Mouse (Mus musculus) CH12.LX (cell line): ENCODE results near the gene Borcs6.

ENCODE experiments used
- CTCF ChIP-seq, 2 experiments: IDR thresholded peaks in 1 of 2; conservative IDR thresholded peaks in 1 of 2; 2 replicates each; pipeline ENCODE4 v1.5.1; 2011 to 2012; ENCODE audit warnings: low read depth in 2 of 2, low read length in 2 of 2, improper control_type of control experiment in 1 of 2, inconsistent platforms in 1 of 2, mild to moderate bottlenecking in 1 of 2, moderate library complexity in 1 of 2
- E2F4 ChIP-seq: IDR thresholded peaks from 2 replicates; pipeline ENCODE4 v1.6.1; 2011; ENCODE audit warnings: low read depth, low read length, improper control_type of control experiment; ENCODE audit not compliant: insufficient replicate concordance
- KAT2A ChIP-seq: IDR thresholded peaks from 2 replicates; pipeline ENCODE4 v1.6.1; 2012; ENCODE audit warnings: low read length, improper control_type of control experiment, inconsistent platforms; ENCODE audit not compliant: insufficient replicate concordance
- MAFK ChIP-seq: IDR thresholded peaks from 2 replicates; pipeline ENCODE4 v1.6.1; 2011; ENCODE audit warnings: low read length, improper control_type of control experiment; ENCODE audit not compliant: insufficient replicate concordance
- MEF2A ChIP-seq: IDR thresholded peaks from 2 replicates; pipeline ENCODE4 v1.6.1; 2014; ENCODE audit warnings: low read depth, mild to moderate bottlenecking, inconsistent platforms, low read length, improper control_type of control experiment, borderline replicate concordance
- NRF1 ChIP-seq: IDR thresholded peaks from 2 replicates; pipeline ENCODE4 v1.6.1; 2014; ENCODE audit warnings: low read depth, mild to moderate bottlenecking, inconsistent platforms, low read length, improper control_type of control experiment, moderate library complexity
- POLR2A ChIP-seq: IDR thresholded peaks from 2 replicates; pipeline ENCODE4 v1.6.1; 2011; ENCODE audit warnings: low read depth, mild to moderate bottlenecking, improper control_type of control experiment, low read length
- RCOR1 ChIP-seq: conservative IDR thresholded peaks from 2 replicates; pipeline ENCODE4 v1.6.1; 2012; ENCODE audit warnings: low read depth, mild to moderate bottlenecking, inconsistent platforms, low read length, improper control_type of control experiment
- SIN3A ChIP-seq: IDR thresholded peaks from 2 replicates; pipeline ENCODE4 v1.6.1; 2012; ENCODE audit warnings: low read length, improper control_type of control experiment, inconsistent platforms
- UBTF ChIP-seq: IDR thresholded peaks from 2 replicates; pipeline ENCODE4 v1.6.1; 2012; ENCODE audit warnings: low read depth, mild to moderate bottlenecking, inconsistent platforms, low read length, improper control_type of control experiment, moderate library complexity
- USF1 ChIP-seq: IDR thresholded peaks from 2 replicates; pipeline ENCODE4 v1.6.1; 2014; ENCODE audit warnings: low read depth, mild to moderate bottlenecking, inconsistent platforms, low read length, improper control_type of control experiment
- ZC3H11A ChIP-seq: IDR thresholded peaks from 2 replicates; pipeline ENCODE4 v1.6.1; 2012; ENCODE audit warnings: low read depth, mild to moderate bottlenecking, inconsistent platforms, low read length, improper control_type of control experiment
- ZNF384 ChIP-seq: IDR thresholded peaks from 2 replicates; pipeline ENCODE4 v1.6.1; 2012; ENCODE audit warnings: low read depth, low read length, improper control_type of control experiment, inconsistent platforms

DNA sequence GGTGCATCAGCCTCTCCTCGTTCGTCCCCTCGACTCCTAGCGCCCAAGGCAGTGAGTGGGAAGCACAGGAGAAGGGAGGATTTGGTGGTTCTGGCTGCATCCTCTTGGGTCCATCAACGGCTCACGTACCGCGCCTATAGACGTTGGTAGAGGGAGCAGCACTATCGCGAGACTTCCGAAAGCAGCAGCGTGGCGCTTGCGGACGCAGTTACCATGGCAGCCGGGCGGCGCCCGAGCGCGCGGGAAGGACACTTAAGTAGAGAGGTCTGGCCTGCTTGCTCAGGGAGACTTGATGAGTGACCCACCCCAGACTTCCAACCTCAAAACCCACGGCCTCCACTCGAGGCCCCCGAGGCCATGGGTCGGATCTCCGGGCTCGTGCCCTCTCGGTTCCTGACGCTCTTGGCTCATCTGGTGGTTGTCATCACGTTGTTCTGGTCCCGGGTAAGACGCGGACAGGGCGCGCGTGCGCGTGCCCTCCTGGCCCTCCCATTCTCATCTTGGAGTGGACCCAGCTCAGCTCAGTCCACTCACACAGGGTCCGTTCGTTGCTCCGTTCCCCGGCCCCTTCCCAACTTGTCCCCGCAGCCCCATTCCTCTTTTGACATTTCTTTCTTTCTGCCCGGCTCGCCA is 11.2 kb downstream of the Borcs6 start, which contains the start of gene Tmem107:
- TF ChIP-seq CTCF (conservative IDR thresholded peaks at IDR 0.05 in 1 of 2, IDR thresholded peaks at IDR 0.05 in 1 of 2; ENCODE audit: low read depth in 2 of 2, low read length in 2 of 2) = no peak
- peak; percentile 89 for TF ChIP-seq NRF1
- no peak for TF ChIP-seq MAFK
- 0 out of 2 replicates have a peak, but pooled peaks have one; percentile 0 for TF ChIP-seq UBTF
- no peak; the same call in 1 of the 2 replicates for TF ChIP-seq KAT2A
- TF ChIP-seq ZC3H11A = no peak
- no peak; the same call in none of the 2 replicates for TF ChIP-seq MEF2A
- no peak for TF ChIP-seq USF1
- no peak for TF ChIP-seq ZNF384
- TF ChIP-seq SIN3A = peak; percentile 98
- peak; percentile 92; the same call in 1 of the 2 replicates for TF ChIP-seq E2F4
- peak; percentile 97 for TF ChIP-seq POLR2A
- TF ChIP-seq RCOR1 = no peak
